Mouse (Mus musculus): ENCODE measurements around the gene Herc1. TPM values are rescaled to one million over a fixed set of nuclear protein-coding genes. Genes with fewer than 3 reads are reported as not detected.
"Not testable (repeated sequence)": the region's sequence is repeated elsewhere in the genome, so short reads cannot be mapped to it uniquely, and the experiment has no call there.

The Herc1 gene
- polyA plus RNA-seq, 1 experiment from 2014 or later, result 22.4 TPM

- Histone ChIP-seq H3K27me3 (ENCODE audit: low read depth, poor library complexity, severe bottlenecking) (no peaks in the 10 kb centered on the region), H3K4me3 (no peak overlapping the region), H3K9me3 (replicated peaks) (no peaks in the 10 kb centered on the region), H3K4me1 (no peaks in the 10 kb centered on the region), H3K27ac (no peak overlapping the region), H3K36me3 (no peaks in the 10 kb centered on the region)
- WGBS, result 88% methylated on average over 14 of the region's 14 CpGs
- no peak for DNase-seq (ENCODE audit: low spot score)
Measured at GRCm38 (mm10) chr9:66360143-66360690, 10.0 kb downstream of the Herc1 start.

- Histone ChIP-seq H3K27ac (no peak overlapping the region), H3K36me3 (peaks cover 21% of the 10 kb centered on the region), H3K4me3 (no peak overlapping the region), H3K4me1 (peaks cover 6% of the 10 kb centered on the region; the same call in 1 of the 2 replicates), H3K9me3 (replicated peaks) (no peaks in the 10 kb centered on the region), H3K27me3 (ENCODE audit: low read depth, poor library complexity, severe bottlenecking) (no peaks in the 10 kb centered on the region)
- no peak for DNase-seq (ENCODE audit: low spot score)
- WGBS, result 76% methylated on average over 4 of the region's 4 CpGs
Measured at GRCm38 (mm10) chr9:66368890-66369433, 18.7 kb downstream of the Herc1 start.

GRCm38 (mm10) chr9:66370334-66370733 is 20.1 kb downstream of the Herc1 start:
- no peak for DNase-seq (ENCODE audit: low spot score)
- peaks cover 23% of the 10 kb centered on the region for H3K36me3 ChIP-seq

GRCm38 (mm10) chr9:66370847-66371246 is 20.6 kb downstream of the Herc1 start:
- H3K27ac ChIP-seq, result no peak overlapping the region
- 69% methylated on average over 3 of the region's 3 CpGs for WGBS
- H3K4me3 ChIP-seq, result no peak overlapping the region
- H3K9me3 ChIP-seq (replicated peaks), result no peaks in the 10 kb centered on the region
- H3K27me3 ChIP-seq (ENCODE audit: low read depth, poor library complexity, severe bottlenecking), result no peaks in the 10 kb centered on the region
- H3K36me3 ChIP-seq, result peaks cover 23% of the 10 kb centered on the region
- no peak for DNase-seq (ENCODE audit: low spot score)
- H3K4me1 ChIP-seq, result peaks cover 6% of the 10 kb centered on the region; the same call in 1 of the 2 replicates

More at GRCm38 (mm10) chr9:66370334-66370733, 20.1 kb downstream of the Herc1 start:
- H3K27me3 ChIP-seq (ENCODE audit: low read depth, poor library complexity, severe bottlenecking), result no peaks in the 10 kb centered on the region
- peaks cover 6% of the 10 kb centered on the region; the same call in 1 of the 2 replicates for H3K4me1 ChIP-seq
- H3K27ac ChIP-seq, result no peak overlapping the region
- no peaks in the 10 kb centered on the region for H3K9me3 ChIP-seq (replicated peaks)
- H3K4me3 ChIP-seq, result no peak overlapping the region
- 89% methylated on average over 3 of the region's 3 CpGs for WGBS

- peaks cover 2% of the 10 kb centered on the region; the same call in 1 of the 2 replicates for H3K4me1 ChIP-seq
- no peaks in the 10 kb centered on the region for H3K9me3 ChIP-seq (replicated peaks)
- peaks cover 38% of the 10 kb centered on the region for H3K36me3 ChIP-seq
- H3K27me3 ChIP-seq (ENCODE audit: low read depth, poor library complexity, severe bottlenecking), result no peaks in the 10 kb centered on the region
- 93% methylated on average over 3 of the region's 3 CpGs for WGBS
- H3K27ac ChIP-seq, result no peak overlapping the region
- no peak overlapping the region for H3K4me3 ChIP-seq
- DNase-seq (ENCODE audit: low spot score), result no peak
Measured at GRCm38 (mm10) chr9:66373432-66373831, 23.2 kb downstream of the Herc1 start.

GRCm38 (mm10) chr9:66374495-66375478 is 24.5 kb downstream of the Herc1 start:
- no peak for DNase-seq (ENCODE audit: low spot score)
- H3K27me3 ChIP-seq (ENCODE audit: low read depth, poor library complexity, severe bottlenecking), result no peaks in the 10 kb centered on the region
- H3K4me3 ChIP-seq, result no peak overlapping the region
- H3K9me3 ChIP-seq (replicated peaks), result no peaks in the 10 kb centered on the region
- H3K27ac ChIP-seq, result no peak overlapping the region
- no peaks in the 10 kb centered on the region for H3K4me1 ChIP-seq
- peaks cover 39% of the 10 kb centered on the region for H3K36me3 ChIP-seq

GRCm38 (mm10) chr9:66383417-66383816 is 33.2 kb downstream of the Herc1 start:
- no peaks in the 10 kb centered on the region for H3K9me3 ChIP-seq (replicated peaks)
- H3K4me1 ChIP-seq, result no peaks in the 10 kb centered on the region
- H3K36me3 ChIP-seq, result peaks cover 22% of the 10 kb centered on the region; the same call in 1 of the 2 replicates
- H3K27ac ChIP-seq, result no peak overlapping the region
- no peak overlapping the region for H3K4me3 ChIP-seq
- no peak for DNase-seq (ENCODE audit: low spot score)
- H3K27me3 ChIP-seq (ENCODE audit: low read depth, poor library complexity, severe bottlenecking), result no peaks in the 10 kb centered on the region
- 96% methylated on average over 3 of the region's 3 CpGs for WGBS

GRCm38 (mm10) chr9:66390338-66390737 is 40.1 kb downstream of the Herc1 start:
- not testable (repeated sequence) for H3K27me3 ChIP-seq (ENCODE audit: low read depth, poor library complexity, severe bottlenecking); H3K27ac ChIP-seq; H3K4me1 ChIP-seq; H3K9me3 ChIP-seq (replicated peaks); DNase-seq (ENCODE audit: low spot score); H3K4me3 ChIP-seq
- H3K36me3 ChIP-seq, result peaks cover 53% of the 10 kb centered on the region
- WGBS, result 96% methylated on average over 2 of the region's 2 CpGs

- Histone ChIP-seq H3K36me3 (peaks cover 57% of the 10 kb centered on the region), H3K4me3 (no peak overlapping the region), H3K27me3 (ENCODE audit: low read depth, poor library complexity, severe bottlenecking) (no peaks in the 10 kb centered on the region), H3K9me3 (replicated peaks) (no peaks in the 10 kb centered on the region), H3K4me1 (no peaks in the 10 kb centered on the region), H3K27ac (no peak overlapping the region)
- no peak for DNase-seq (ENCODE audit: low spot score)
- WGBS, result 94% methylated on average over 5 of the region's 5 CpGs
Measured at GRCm38 (mm10) chr9:66393304-66393703, 43.1 kb downstream of the Herc1 start.

- Histone ChIP-seq H3K36me3 (peaks cover 8% of the 10 kb centered on the region), H3K27ac (no peak overlapping the region), H3K4me3 (no peak overlapping the region), H3K27me3 (ENCODE audit: low read depth, poor library complexity, severe bottlenecking) (no peaks in the 10 kb centered on the region), H3K9me3 (replicated peaks) (no peaks in the 10 kb centered on the region), H3K4me1 (no peaks in the 10 kb centered on the region)
- DNase-seq (ENCODE audit: low spot score), result no peak
Measured at GRCm38 (mm10) chr9:66423492-66423891, 73.2 kb downstream of the Herc1 start.

- Histone ChIP-seq H3K4me1 (no peaks in the 10 kb centered on the region), H3K36me3 (peaks cover 60% of the 10 kb centered on the region), H3K27ac (no peak overlapping the region), H3K27me3 (ENCODE audit: low read depth, poor library complexity, severe bottlenecking) (no peaks in the 10 kb centered on the region), H3K4me3 (no peak overlapping the region), H3K9me3 (replicated peaks) (no peaks in the 10 kb centered on the region)
- no peak for DNase-seq (ENCODE audit: low spot score)
- WGBS, result 95% methylated on average over 8 of the region's 8 CpGs
Measured at GRCm38 (mm10) chr9:66440007-66440406, 89.8 kb downstream of the Herc1 start.

GRCm38 (mm10) chr9:66448253-66448652 is 98.0 kb downstream of the Herc1 start:
- H3K27me3 ChIP-seq (ENCODE audit: low read depth, poor library complexity, severe bottlenecking), result no peaks in the 10 kb centered on the region
- H3K9me3 ChIP-seq (replicated peaks), result no peaks in the 10 kb centered on the region
- no peaks in the 10 kb centered on the region for H3K4me1 ChIP-seq
- no peak overlapping the region for H3K27ac ChIP-seq
- WGBS, result 94% methylated on average over 5 of the region's 5 CpGs
- DNase-seq (ENCODE audit: low spot score), result no peak
- H3K36me3 ChIP-seq, result peaks cover 61% of the 10 kb centered on the region
- H3K4me3 ChIP-seq, result no peak overlapping the region

GRCm38 (mm10) chr9:66465087-66465486 is 114.8 kb downstream of the Herc1 start:
- Histone ChIP-seq H3K27me3 (ENCODE audit: low read depth, poor library complexity, severe bottlenecking) (no peaks in the 10 kb centered on the region), H3K27ac (no peak overlapping the region), H3K4me1 (no peaks in the 10 kb centered on the region), H3K9me3 (replicated peaks) (no peaks in the 10 kb centered on the region), H3K36me3 (peaks cover 64% of the 10 kb centered on the region), H3K4me3 (no peak overlapping the region)
- DNase-seq (ENCODE audit: low spot score), result no peak
- WGBS, result 63% methylated on average over 4 of the region's 4 CpGs

Measured in limb, embryonic 10.5 days (tissue).